Mouse (Mus musculus): ENCODE measurements around the gene Arsa. TPM values are rescaled to one million over a fixed set of nuclear protein-coding genes. Genes with fewer than 3 reads are reported as not detected.

Arsa gene
- polyA plus RNA-seq, 1 experiment from 2014 or later: 18.5 TPM

DNA sequence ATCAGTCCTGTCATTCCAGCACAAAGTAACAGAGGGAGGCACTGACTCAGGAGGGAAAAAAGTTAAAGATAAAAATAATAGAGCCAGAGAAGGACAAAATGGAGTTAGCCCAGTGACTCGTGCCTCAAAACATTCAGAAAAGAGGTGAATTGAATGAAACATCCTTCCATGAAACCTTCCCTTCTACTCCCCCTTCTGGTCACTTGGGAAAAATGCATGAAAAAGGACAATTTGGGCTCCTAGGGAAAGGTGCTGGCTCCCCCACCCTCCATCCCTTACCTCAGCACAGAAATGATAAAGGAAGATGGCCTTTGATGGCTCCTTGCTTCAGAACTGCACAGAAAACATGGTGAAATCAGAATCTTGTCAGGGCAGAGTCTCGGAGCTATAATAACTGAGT is 8.6 kb downstream of the Arsa start:
- H3K36me3 ChIP-seq (ENCODE audit: control insufficient read depth, insufficient read depth, low read length): no peaks in the 10 kb centered on the region
- H3K4me2 ChIP-seq (ENCODE audit: low read depth, low read length): no peak overlapping the region
- H3K9me3 ChIP-seq (ENCODE audit: control insufficient read depth, low read length): no peaks in the 10 kb centered on the region
- H3K27ac ChIP-seq (replicated peaks; ENCODE audit: low read depth, low read length): no peak overlapping the region
- ATAC-seq (ENCODE audit: low read depth) (no peak), DNase-seq (ENCODE audit: low spot score) (no peak)
- no peak overlapping the region for H3K9ac ChIP-seq (ENCODE audit: low read depth, low read length)
- WGBS: 23% methylated on average over 2 of the region's 2 CpGs
- no peak overlapping the region for H3K4me3 ChIP-seq (ENCODE audit: low read depth, low read length)
- H3K27me3 ChIP-seq (replicated peaks; ENCODE audit: control insufficient read depth, insufficient read depth, low read length): no peaks in the 10 kb centered on the region
- H3K4me1 ChIP-seq (ENCODE audit: control insufficient read depth, insufficient read depth, low read length): no peaks in the 10 kb centered on the region

GRCm38 (mm10) chr15:89465052-89465451 is 12.2 kb downstream of the Arsa start:
- Histone ChIP-seq H3K9ac (ENCODE audit: low read depth, low read length) (no peak overlapping the region), H3K4me1 (ENCODE audit: control insufficient read depth, insufficient read depth, low read length) (no peaks in the 10 kb centered on the region), H3K4me3 (ENCODE audit: low read depth, low read length) (no peak overlapping the region), H3K4me2 (ENCODE audit: low read depth, low read length) (no peak overlapping the region), H3K27me3 (replicated peaks; ENCODE audit: control insufficient read depth, insufficient read depth, low read length) (no peaks in the 10 kb centered on the region), H3K27ac (replicated peaks; ENCODE audit: low read depth, low read length) (no peak overlapping the region), H3K9me3 (ENCODE audit: control insufficient read depth, low read length) (no peaks in the 10 kb centered on the region), H3K36me3 (ENCODE audit: control insufficient read depth, insufficient read depth, low read length) (no peaks in the 10 kb centered on the region)
- 5% methylated on average over 1 of the region's 1 CpGs for WGBS
- DNase-seq (ENCODE audit: low spot score) (peak; percentile 54), ATAC-seq (ENCODE audit: low read depth) (peak; percentile 77)

- Histone ChIP-seq H3K4me2 (ENCODE audit: low read depth, low read length) (no peak overlapping the region), H3K4me3 (ENCODE audit: low read depth, low read length) (no peak overlapping the region), H3K27me3 (replicated peaks; ENCODE audit: control insufficient read depth, insufficient read depth, low read length) (no peaks in the 10 kb centered on the region), H3K27ac (replicated peaks; ENCODE audit: low read depth, low read length) (no peak overlapping the region), H3K9me3 (ENCODE audit: control insufficient read depth, low read length) (no peaks in the 10 kb centered on the region), H3K4me1 (ENCODE audit: control insufficient read depth, insufficient read depth, low read length) (no peaks in the 10 kb centered on the region), H3K36me3 (ENCODE audit: control insufficient read depth, insufficient read depth, low read length) (no peaks in the 10 kb centered on the region), H3K9ac (ENCODE audit: low read depth, low read length) (no peak overlapping the region)
- WGBS: 51% methylated on average over 5 of the region's 5 CpGs
- ATAC-seq (ENCODE audit: low read depth): no peak
- peak; percentile 29 for DNase-seq (ENCODE audit: low spot score)
These were observed 13.6 kb downstream of the Arsa start for GRCm38 (mm10) chr15:89463334-89464235.

GRCm38 (mm10) chr15:89462176-89462575 is 15.0 kb downstream of the Arsa start:
- H3K4me3 ChIP-seq (ENCODE audit: low read depth, low read length): no peak overlapping the region
- no peak overlapping the region for H3K4me2 ChIP-seq (ENCODE audit: low read depth, low read length)
- no peaks in the 10 kb centered on the region for H3K27me3 ChIP-seq (replicated peaks; ENCODE audit: control insufficient read depth, insufficient read depth, low read length)
- no peak overlapping the region for H3K9ac ChIP-seq (ENCODE audit: low read depth, low read length)
- no peaks in the 10 kb centered on the region for H3K36me3 ChIP-seq (ENCODE audit: control insufficient read depth, insufficient read depth, low read length)
- 81% methylated on average over 7 of the region's 7 CpGs for WGBS
- ATAC-seq (ENCODE audit: low read depth): no peak
- H3K9me3 ChIP-seq (ENCODE audit: control insufficient read depth, low read length): no peaks in the 10 kb centered on the region
- H3K4me1 ChIP-seq (ENCODE audit: control insufficient read depth, insufficient read depth, low read length): no peaks in the 10 kb centered on the region
- no peak for DNase-seq (ENCODE audit: low spot score)
- H3K27ac ChIP-seq (replicated peaks; ENCODE audit: low read depth, low read length): no peak overlapping the region

DNA sequence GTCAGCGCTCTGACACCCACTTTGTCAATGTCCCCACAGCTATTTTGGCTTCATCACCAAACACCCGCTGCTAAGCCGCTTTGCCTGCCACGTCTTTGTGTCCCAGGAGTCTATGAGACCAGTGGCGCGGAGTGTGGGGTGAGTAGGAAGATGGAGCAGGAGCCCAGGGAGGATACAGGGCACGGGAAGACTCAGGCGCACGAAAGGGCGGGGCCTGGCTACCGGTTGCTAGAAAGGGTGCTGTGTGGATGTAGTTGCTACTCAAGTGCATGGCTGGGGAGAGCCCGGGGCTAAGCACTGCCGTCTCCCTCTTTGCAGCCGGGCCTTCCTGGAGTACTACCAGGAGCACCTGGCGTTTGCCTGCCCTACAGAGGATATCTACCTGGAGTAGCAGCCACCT is 15.9 kb downstream of the Arsa start:
- WGBS: 75% methylated on average over 14 of the region's 15 CpGs
- no peaks in the 10 kb centered on the region for H3K27me3 ChIP-seq (replicated peaks; ENCODE audit: control insufficient read depth, insufficient read depth, low read length)

DNA sequence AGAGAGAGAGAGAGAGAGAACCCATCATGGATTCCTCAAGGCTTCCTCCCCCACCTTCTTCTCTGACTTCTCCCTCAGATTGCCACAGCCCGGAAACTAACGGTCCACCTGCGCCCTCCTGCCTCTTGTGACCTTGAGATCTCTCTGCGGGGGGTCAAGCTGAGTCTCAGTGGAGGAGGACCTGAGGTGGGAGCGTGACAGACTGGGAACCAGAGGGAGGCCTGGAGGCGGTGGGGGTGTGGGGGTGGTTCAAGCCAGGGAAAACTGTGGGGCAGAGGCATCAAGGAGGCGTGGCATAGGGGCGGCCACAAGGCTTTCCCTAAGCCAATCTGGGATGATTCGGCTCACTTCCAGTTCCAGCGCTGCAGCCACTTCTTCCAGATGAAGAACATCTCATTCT is 16.9 kb downstream of the Arsa start:
- Histone ChIP-seq H3K4me2 (ENCODE audit: low read depth, low read length) (no peak overlapping the region), H3K4me1 (ENCODE audit: control insufficient read depth, insufficient read depth, low read length) (no peaks in the 10 kb centered on the region), H3K27ac (replicated peaks; ENCODE audit: low read depth, low read length) (no peak overlapping the region), H3K9me3 (ENCODE audit: control insufficient read depth, low read length) (no peaks in the 10 kb centered on the region), H3K9ac (ENCODE audit: low read depth, low read length) (no peak overlapping the region), H3K4me3 (ENCODE audit: low read depth, low read length) (no peak overlapping the region), H3K36me3 (ENCODE audit: control insufficient read depth, insufficient read depth, low read length) (no peaks in the 10 kb centered on the region), H3K27me3 (replicated peaks; ENCODE audit: control insufficient read depth, insufficient read depth, low read length) (no peaks in the 10 kb centered on the region)
- ATAC-seq (ENCODE audit: low read depth) (no peak), DNase-seq (ENCODE audit: low spot score) (no peak)
- 69% methylated on average over 9 of the region's 10 CpGs for WGBS

More for the DNA sequence above, 15.9 kb downstream of the Arsa start:
- Histone ChIP-seq H3K9me3 (ENCODE audit: control insufficient read depth, low read length) (no peaks in the 10 kb centered on the region), H3K27ac (replicated peaks; ENCODE audit: low read depth, low read length) (no peak overlapping the region), H3K4me2 (ENCODE audit: low read depth, low read length) (no peak overlapping the region), H3K36me3 (ENCODE audit: control insufficient read depth, insufficient read depth, low read length) (no peaks in the 10 kb centered on the region), H3K9ac (ENCODE audit: low read depth, low read length) (no peak overlapping the region), H3K4me3 (ENCODE audit: low read depth, low read length) (no peak overlapping the region), H3K4me1 (ENCODE audit: control insufficient read depth, insufficient read depth, low read length) (no peaks in the 10 kb centered on the region)
- DNase-seq (ENCODE audit: low spot score) (no peak), ATAC-seq (ENCODE audit: low read depth) (no peak)

GRCm38 (mm10) chr15:89459821-89460220 is 17.4 kb downstream of the Arsa start:
- no peak overlapping the region for H3K4me3 ChIP-seq (ENCODE audit: low read depth, low read length)
- WGBS: 82% methylated on average over 7 of the region's 7 CpGs
- H3K4me1 ChIP-seq (ENCODE audit: control insufficient read depth, insufficient read depth, low read length): no peaks in the 10 kb centered on the region
- H3K36me3 ChIP-seq (ENCODE audit: control insufficient read depth, insufficient read depth, low read length): no peaks in the 10 kb centered on the region
- no peak overlapping the region for H3K9ac ChIP-seq (ENCODE audit: low read depth, low read length)
- H3K4me2 ChIP-seq (ENCODE audit: low read depth, low read length): no peak overlapping the region
- H3K27me3 ChIP-seq (replicated peaks; ENCODE audit: control insufficient read depth, insufficient read depth, low read length): 0 out of 2 replicates have a peak, but pooled peaks cover 2% of the 10 kb centered on the region
- ATAC-seq (ENCODE audit: low read depth): no peak
- no peak overlapping the region for H3K27ac ChIP-seq (replicated peaks; ENCODE audit: low read depth, low read length)
- no peak for DNase-seq (ENCODE audit: low spot score)
- no peaks in the 10 kb centered on the region for H3K9me3 ChIP-seq (ENCODE audit: control insufficient read depth, low read length)

DNA sequence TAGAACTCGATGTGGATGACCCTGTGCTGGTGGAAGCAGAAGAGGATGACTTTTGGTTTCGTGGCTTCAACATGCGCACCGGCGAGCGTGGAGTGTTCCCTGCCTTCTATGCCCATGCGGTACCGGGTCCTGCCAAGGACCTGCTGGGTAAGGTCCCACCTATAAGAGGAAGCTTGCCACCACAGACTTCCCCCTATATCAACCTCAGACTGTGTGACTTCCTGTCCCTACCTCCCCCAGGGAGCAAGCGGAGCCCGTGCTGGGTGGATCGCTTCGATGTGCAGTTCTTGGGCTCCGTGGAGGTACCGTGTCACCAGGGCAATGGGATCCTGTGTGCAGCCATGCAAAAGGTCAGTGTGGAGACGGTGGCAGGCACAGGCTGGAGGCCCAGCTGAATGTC is 18.3 kb downstream of the Arsa start:
- Histone ChIP-seq H3K4me1 (ENCODE audit: control insufficient read depth, insufficient read depth, low read length) (peaks cover 3% of the 10 kb centered on the region; the same call in 1 of the 2 replicates), H3K36me3 (ENCODE audit: control insufficient read depth, insufficient read depth, low read length) (no peaks in the 10 kb centered on the region), H3K4me3 (ENCODE audit: low read depth, low read length) (no peak overlapping the region), H3K27me3 (replicated peaks; ENCODE audit: control insufficient read depth, insufficient read depth, low read length) (peaks cover 10% of the 10 kb centered on the region; the same call in 1 of the 2 replicates), H3K4me2 (ENCODE audit: low read depth, low read length) (no peak overlapping the region), H3K9me3 (ENCODE audit: control insufficient read depth, low read length) (no peaks in the 10 kb centered on the region), H3K27ac (replicated peaks; ENCODE audit: low read depth, low read length) (no peak overlapping the region), H3K9ac (ENCODE audit: low read depth, low read length) (no peak overlapping the region)
- ATAC-seq (ENCODE audit: low read depth) (no peak), DNase-seq (ENCODE audit: low spot score) (no peak)
- 88% methylated on average over 15 of the region's 15 CpGs for WGBS

DNA sequence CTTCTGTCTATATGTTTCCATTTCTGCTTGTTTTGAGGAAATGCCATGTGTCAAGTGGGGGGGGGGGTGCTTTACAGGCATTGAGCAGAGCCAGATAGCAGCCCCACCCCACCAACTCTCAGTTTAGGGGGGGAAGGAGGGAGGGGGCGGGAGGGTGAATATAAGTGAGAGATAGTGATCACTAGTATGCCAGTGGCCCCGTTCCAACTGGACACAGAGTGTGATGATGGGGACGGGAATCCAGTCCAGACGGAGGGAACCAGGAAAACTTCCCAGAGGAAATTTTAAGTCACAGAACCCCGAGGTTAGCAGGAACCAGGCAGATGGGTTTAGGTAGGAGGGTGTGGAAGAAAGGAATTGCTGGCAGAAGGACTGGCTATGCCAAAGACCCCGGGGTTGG is 21.6 kb downstream of the Arsa start:
- H3K36me3 ChIP-seq (ENCODE audit: control insufficient read depth, insufficient read depth, low read length): no peaks in the 10 kb centered on the region
- H3K9ac ChIP-seq (ENCODE audit: low read depth, low read length): no peak overlapping the region
- ATAC-seq (ENCODE audit: low read depth): no peak
- no peak overlapping the region for H3K4me2 ChIP-seq (ENCODE audit: low read depth, low read length)
- no peak for DNase-seq (ENCODE audit: low spot score)
- H3K9me3 ChIP-seq (ENCODE audit: control insufficient read depth, low read length): no peaks in the 10 kb centered on the region
- peaks cover 6% of the 10 kb centered on the region; the same call in 1 of the 2 replicates for H3K4me1 ChIP-seq (ENCODE audit: control insufficient read depth, insufficient read depth, low read length)
- H3K27ac ChIP-seq (replicated peaks; ENCODE audit: low read depth, low read length): no peak overlapping the region
- no peak overlapping the region for H3K4me3 ChIP-seq (ENCODE audit: low read depth, low read length)
- WGBS: 69% methylated on average over 6 of the region's 6 CpGs
- peaks cover 16% of the 10 kb centered on the region; the same call in 1 of the 2 replicates for H3K27me3 ChIP-seq (replicated peaks; ENCODE audit: control insufficient read depth, insufficient read depth, low read length)
